Mouse (Mus musculus): ENCODE measurements around the gene Gal. TPM values are rescaled to one million over a fixed set of nuclear protein-coding genes. Genes with fewer than 3 reads are reported as not detected.

The Gal gene
- polyA plus RNA-seq, 1 experiment from 2014 or later, result 8.0 TPM

GRCm38 (mm10) chr19:3422488-3422887 is 8.1 kb upstream of the Gal start:
- Histone ChIP-seq H3K27me3 (ENCODE audit: control insufficient read depth, insufficient read depth, low read length) (no peaks in the 10 kb centered on the region), H3K9me3 (ENCODE audit: control insufficient read depth, low read length) (no peaks in the 10 kb centered on the region), H3K4me3 (ENCODE audit: control insufficient read depth in 1 of 2, insufficient read depth in 1 of 2, low read depth in 1 of 2, low read length in 2 of 2) (no peak overlapping the region), H3K4me2 (ENCODE audit: low read length) (no peak overlapping the region), H3K27ac (replicated peaks in 1 of 2; ENCODE audit: control insufficient read depth in 1 of 2, insufficient read depth in 1 of 2, low read depth in 2 of 2, low read length in 2 of 2) (no peak overlapping the region), H3K36me3 (ENCODE audit: control insufficient read depth, insufficient read depth, low read length) (no peaks in the 10 kb centered on the region), H3K4me1 (ENCODE audit: control insufficient read depth in 2 of 2, insufficient read depth in 2 of 2, low read length in 2 of 2) (no peaks in the 10 kb centered on the region; a peak in 1 of 4 replicates), H3K9ac (ENCODE audit: low read length) (no peak overlapping the region)
- no peak for ATAC-seq (ENCODE audit: insufficient number of reproducible peaks, insufficient read depth, low FRiP score, low read depth)
- 76% methylated on average over 6 of the region's 6 CpGs for WGBS

DNA sequence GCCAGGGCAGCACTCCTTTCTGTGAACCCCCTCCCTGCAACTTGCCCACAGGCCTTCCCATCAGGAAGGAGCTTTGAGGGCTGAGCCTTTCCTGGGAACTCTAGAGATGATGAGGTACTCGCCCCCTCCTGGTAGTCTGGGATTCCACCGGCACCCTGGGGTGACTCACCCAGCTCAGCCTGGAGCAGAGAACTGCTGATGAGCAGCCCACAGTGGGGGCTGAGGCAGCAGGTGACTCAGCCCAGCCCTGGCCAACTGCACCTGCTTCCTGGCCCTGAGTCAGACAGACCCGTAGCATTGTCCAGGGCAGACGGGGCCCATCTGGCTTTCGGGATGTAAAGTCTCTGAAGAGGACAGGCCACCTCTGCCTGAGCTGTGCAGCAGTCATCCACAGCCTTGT is 4.9 kb upstream of the Gal start:
- WGBS, result 52% methylated on average over 5 of the region's 5 CpGs
- peaks cover 2 to 4% of the 10 kb centered on the region in 2 experiments; a peak in 3 of 4 replicates for H3K4me1 ChIP-seq (ENCODE audit: control insufficient read depth in 2 of 2, insufficient read depth in 2 of 2, low read length in 2 of 2)
- H3K27ac ChIP-seq (replicated peaks in 1 of 2; ENCODE audit: control insufficient read depth in 1 of 2, insufficient read depth in 1 of 2, low read depth in 2 of 2, low read length in 2 of 2), result no peak overlapping the region
- H3K27me3 ChIP-seq (ENCODE audit: control insufficient read depth, insufficient read depth, low read length), result peaks cover 22% of the 10 kb centered on the region
- H3K9me3 ChIP-seq (ENCODE audit: control insufficient read depth, low read length), result no peaks in the 10 kb centered on the region
- H3K9ac ChIP-seq (ENCODE audit: low read length), result no peak overlapping the region
- no peak for ATAC-seq (ENCODE audit: insufficient number of reproducible peaks, insufficient read depth, low FRiP score, low read depth)
- no peak overlapping the region for H3K4me3 ChIP-seq (ENCODE audit: control insufficient read depth in 1 of 2, insufficient read depth in 1 of 2, low read depth in 1 of 2, low read length in 2 of 2)
- no peaks in the 10 kb centered on the region for H3K36me3 ChIP-seq (ENCODE audit: control insufficient read depth, insufficient read depth, low read length)
- no peak overlapping the region for H3K4me2 ChIP-seq (ENCODE audit: low read length)

- 56% methylated on average over 1 of the region's 1 CpGs for WGBS
- no peak for ATAC-seq (ENCODE audit: insufficient number of reproducible peaks, insufficient read depth, low FRiP score, low read depth)
- Histone ChIP-seq H3K9ac (ENCODE audit: low read length) (no peak overlapping the region), H3K36me3 (ENCODE audit: control insufficient read depth, insufficient read depth, low read length) (peaks cover 3% of the 10 kb centered on the region; the same call in 1 of the 2 replicates), H3K4me2 (ENCODE audit: low read length) (no peak overlapping the region), H3K27me3 (ENCODE audit: control insufficient read depth, insufficient read depth, low read length) (no peaks in the 10 kb centered on the region; the same call in 1 of the 2 replicates), H3K4me1 (ENCODE audit: control insufficient read depth in 2 of 2, insufficient read depth in 2 of 2, low read length in 2 of 2) (peaks cover 5 to 10% of the 10 kb centered on the region in 2 experiments; a peak in 3 of 4 replicates), H3K9me3 (ENCODE audit: control insufficient read depth, low read length) (0 out of 2 replicates have a peak, but pooled peaks cover 3% of the 10 kb centered on the region), H3K27ac (replicated peaks in 1 of 2; ENCODE audit: control insufficient read depth in 1 of 2, insufficient read depth in 1 of 2, low read depth in 2 of 2, low read length in 2 of 2) (no peak overlapping the region), H3K4me3 (ENCODE audit: control insufficient read depth in 1 of 2, insufficient read depth in 1 of 2, low read depth in 1 of 2, low read length in 2 of 2) (no peak overlapping the region)
Measured at GRCm38 (mm10) chr19:3405531-3406281, 8.6 kb downstream of the Gal start.

DNA sequence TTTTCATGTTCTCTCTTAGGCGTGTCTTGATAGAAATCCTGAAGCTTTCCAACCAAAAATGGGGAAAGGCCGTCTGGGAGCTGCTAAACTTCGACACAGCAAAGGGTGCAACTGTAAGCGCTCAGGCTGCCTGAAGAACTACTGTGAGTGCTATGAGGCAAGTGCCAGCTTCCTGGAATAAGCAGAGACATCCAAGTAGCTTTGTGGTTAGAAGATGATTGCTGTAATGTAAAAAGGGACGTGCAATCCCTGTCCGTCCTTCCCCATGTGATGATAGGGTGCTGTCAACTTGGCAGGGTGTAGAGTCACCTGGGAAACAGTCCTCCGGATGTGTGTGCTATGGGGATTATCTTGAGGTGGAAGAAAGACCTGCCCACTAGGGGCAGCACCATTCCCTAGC is 10.3 kb downstream of the Gal start:
- ATAC-seq (ENCODE audit: insufficient number of reproducible peaks, insufficient read depth, low FRiP score, low read depth), result no peak
- 0 out of 2 replicates have a peak, but pooled peaks cover 3% of the 10 kb centered on the region for H3K9me3 ChIP-seq (ENCODE audit: control insufficient read depth, low read length)
- H3K4me2 ChIP-seq (ENCODE audit: low read length), result no peak overlapping the region
- H3K27me3 ChIP-seq (ENCODE audit: control insufficient read depth, insufficient read depth, low read length), result no peaks in the 10 kb centered on the region
- peaks cover 5 to 10% of the 10 kb centered on the region in 2 experiments; a peak in 3 of 4 replicates for H3K4me1 ChIP-seq (ENCODE audit: control insufficient read depth in 2 of 2, insufficient read depth in 2 of 2, low read length in 2 of 2)
- no peak overlapping the region for H3K4me3 ChIP-seq (ENCODE audit: control insufficient read depth in 1 of 2, insufficient read depth in 1 of 2, low read depth in 1 of 2, low read length in 2 of 2)
- 82% methylated on average over 7 of the region's 7 CpGs for WGBS
- no peak overlapping the region for H3K9ac ChIP-seq (ENCODE audit: low read length)
- no peak overlapping the region for H3K27ac ChIP-seq (replicated peaks in 1 of 2; ENCODE audit: control insufficient read depth in 1 of 2, insufficient read depth in 1 of 2, low read depth in 2 of 2, low read length in 2 of 2)
- peaks cover 3% of the 10 kb centered on the region; the same call in 1 of the 2 replicates for H3K36me3 ChIP-seq (ENCODE audit: control insufficient read depth, insufficient read depth, low read length)

- Histone ChIP-seq H3K4me1 (ENCODE audit: control insufficient read depth in 2 of 2, insufficient read depth in 2 of 2, low read length in 2 of 2) (peaks cover 5 to 10% of the 10 kb centered on the region in 2 experiments; a peak in 3 of 4 replicates), H3K4me2 (ENCODE audit: low read length) (no peak overlapping the region), H3K36me3 (ENCODE audit: control insufficient read depth, insufficient read depth, low read length) (peaks cover 3% of the 10 kb centered on the region; the same call in 1 of the 2 replicates), H3K9ac (ENCODE audit: low read length) (no peak overlapping the region), H3K9me3 (ENCODE audit: control insufficient read depth, low read length) (0 out of 2 replicates have a peak, but pooled peaks cover 3% of the 10 kb centered on the region), H3K4me3 (ENCODE audit: control insufficient read depth in 1 of 2, insufficient read depth in 1 of 2, low read depth in 1 of 2, low read length in 2 of 2) (no peak overlapping the region), H3K27ac (replicated peaks in 1 of 2; ENCODE audit: control insufficient read depth in 1 of 2, insufficient read depth in 1 of 2, low read depth in 2 of 2, low read length in 2 of 2) (no peak overlapping the region), H3K27me3 (ENCODE audit: control insufficient read depth, insufficient read depth, low read length) (no peaks in the 10 kb centered on the region)
- 49% methylated on average over 6 of the region's 6 CpGs for WGBS
- ATAC-seq (ENCODE audit: insufficient number of reproducible peaks, insufficient read depth, low FRiP score, low read depth), result no peak
Measured at GRCm38 (mm10) chr19:3402390-3402789, 12.0 kb downstream of the Gal start.

DNA sequence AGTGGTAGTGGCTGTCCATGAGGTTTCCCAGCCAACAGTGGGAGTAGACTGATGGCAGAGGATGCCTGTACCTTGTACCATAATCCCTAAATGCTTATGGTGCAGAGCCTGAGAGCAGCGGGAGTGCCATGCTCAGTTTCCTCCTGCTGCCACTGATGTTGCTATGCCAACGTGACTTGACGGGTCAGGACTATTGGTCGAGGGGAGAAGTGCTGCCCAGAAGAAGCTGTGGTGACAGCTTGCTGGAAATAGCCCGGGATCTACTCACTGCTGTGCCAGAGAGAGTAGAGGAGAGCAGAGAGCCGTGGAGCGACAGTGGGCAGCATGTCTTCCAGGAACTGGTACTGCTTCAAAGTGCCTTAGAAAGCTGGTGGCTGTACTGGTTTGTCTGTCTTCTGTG is 12.4 kb downstream of the Gal start:
- 0 out of 2 replicates have a peak, but pooled peaks cover 3% of the 10 kb centered on the region for H3K9me3 ChIP-seq (ENCODE audit: control insufficient read depth, low read length)
- peak; percentile 47; the same call in 1 of the 2 replicates for ATAC-seq (ENCODE audit: insufficient number of reproducible peaks, insufficient read depth, low FRiP score, low read depth)
- no peak overlapping the region for H3K4me2 ChIP-seq (ENCODE audit: low read length)
- H3K4me1 ChIP-seq (ENCODE audit: control insufficient read depth in 2 of 2, insufficient read depth in 2 of 2, low read length in 2 of 2), result peaks cover 5 to 10% of the 10 kb centered on the region in 2 experiments; a peak in 3 of 4 replicates
- WGBS, result 18% methylated on average over 7 of the region's 7 CpGs
- H3K27me3 ChIP-seq (ENCODE audit: control insufficient read depth, insufficient read depth, low read length), result no peaks in the 10 kb centered on the region
- H3K27ac ChIP-seq (replicated peaks in 1 of 2; ENCODE audit: control insufficient read depth in 1 of 2, insufficient read depth in 1 of 2, low read depth in 2 of 2, low read length in 2 of 2), result no peak overlapping the region
- no peak overlapping the region for H3K9ac ChIP-seq (ENCODE audit: low read length)
- peaks cover 3% of the 10 kb centered on the region; the same call in 1 of the 2 replicates for H3K36me3 ChIP-seq (ENCODE audit: control insufficient read depth, insufficient read depth, low read length)
- no peak overlapping the region for H3K4me3 ChIP-seq (ENCODE audit: control insufficient read depth in 1 of 2, insufficient read depth in 1 of 2, low read depth in 1 of 2, low read length in 2 of 2)

GRCm38 (mm10) chr19:3401504-3401903 is 12.8 kb downstream of the Gal start:
- Histone ChIP-seq H3K27me3 (ENCODE audit: control insufficient read depth, insufficient read depth, low read length) (no peaks in the 10 kb centered on the region), H3K9ac (ENCODE audit: low read length) (no peak overlapping the region), H3K36me3 (ENCODE audit: control insufficient read depth, insufficient read depth, low read length) (peaks cover 3% of the 10 kb centered on the region; the same call in 1 of the 2 replicates), H3K4me2 (ENCODE audit: low read length) (no peak overlapping the region), H3K27ac (replicated peaks in 1 of 2; ENCODE audit: control insufficient read depth in 1 of 2, insufficient read depth in 1 of 2, low read depth in 2 of 2, low read length in 2 of 2) (no peak overlapping the region), H3K9me3 (ENCODE audit: control insufficient read depth, low read length) (0 out of 2 replicates have a peak, but pooled peaks cover 3% of the 10 kb centered on the region), H3K4me1 (ENCODE audit: control insufficient read depth in 2 of 2, insufficient read depth in 2 of 2, low read length in 2 of 2) (peaks cover 5 to 12% of the 10 kb centered on the region in 2 experiments; a peak in 3 of 4 replicates), H3K4me3 (ENCODE audit: control insufficient read depth in 1 of 2, insufficient read depth in 1 of 2, low read depth in 1 of 2, low read length in 2 of 2) (no peak overlapping the region)
- ATAC-seq (ENCODE audit: insufficient number of reproducible peaks, insufficient read depth, low FRiP score, low read depth), result no peak
- WGBS, result 56% methylated on average over 7 of the region's 7 CpGs
